Mouse (Mus musculus) kidney, postnatal 0 days (tissue): Measurements from ENCODE around the gene Kmt2a. TPM values are rescaled to one million over a fixed set of nuclear protein-coding genes. Genes with fewer than 3 reads are reported as not detected.

Experiments used
- ATAC-seq: fragments of 200-750 bp; cut with Nextera tagmentation; replicated peaks from 2 replicates; pipeline ENCODE4 v1.8.0; 2017; ENCODE audit warnings: low read depth, moderate number of reproducible peaks, moderate TSS enrichment, moderate library complexity; ENCODE audit not compliant: low FRiP score
- DNase-seq: peaks from one replicate; pipeline ENCODE4 v3.0.0-alpha.2; 2016; ENCODE audit warnings: low spot score
- H3K27ac ChIP-seq: fragments of 300-500 bp; sonication (generic); 2 replicates; pipeline ENCODE4 v1.5.1; 2014; ENCODE audit warnings: mild to moderate bottlenecking
- H3K27me3 ChIP-seq: fragments of 300-500 bp; sonication (generic); 2 replicates; pipeline ENCODE4 v1.6.1; 2014; ENCODE audit warnings: low read length, mixed read lengths; ENCODE audit not compliant: insufficient read depth
- H3K36me3 ChIP-seq: fragments of 300-500 bp; sonication (generic); 2 replicates; pipeline ENCODE4 v1.6.1; 2014; ENCODE audit warnings: low read length, mixed read lengths; ENCODE audit not compliant: insufficient read depth
- H3K4me1 ChIP-seq: fragments of 300-500 bp; sonication (generic); replicated peaks from 2 replicates; pipeline ENCODE4 v1.6.1; 2014; ENCODE audit warnings: antibody characterized with exemption, low read length, mixed read lengths; ENCODE audit not compliant: insufficient read depth
- H3K4me2 ChIP-seq: fragments of 300-500 bp; sonication (generic); 2 replicates; pipeline ENCODE4 v1.6.1; 2014; ENCODE audit warnings: mild to moderate bottlenecking, low read length, moderate library complexity, mixed read lengths
- H3K4me3 ChIP-seq: fragments of 300-500 bp; sonication (generic); replicated peaks from 2 replicates; pipeline ENCODE4 v1.5.1; 2014; ENCODE audit warnings: low read depth, low read length
- H3K9ac ChIP-seq: fragments of 300-500 bp; sonication (generic); 2 replicates; pipeline ENCODE4 v1.6.1; 2014; ENCODE audit warnings: low read depth, low read length
- H3K9me3 ChIP-seq: fragments of 300-500 bp; sonication (generic); replicated peaks from 2 replicates; pipeline ENCODE4 v1.6.1; 2016; ENCODE audit warnings: low read length, inconsistent platforms, mixed read lengths
- CTCF ChIP-seq: IDR thresholded peaks from 2 replicates; pipeline ENCODE4 v1.5.1; 2016; ENCODE audit warnings: antibody characterized with exemption, low read depth, mild to moderate bottlenecking, moderate library complexity
- WGBS: fragments of 180-500 bp; shearing (Covaris S2); extraction: QIAGEN DNeasy Blood & Tissue Kit; methylation state at CpG from one replicate; pipeline ENCODE4 v1.1.7; 2014; 5-methylcytosine and 5-hydroxymethylcytosine counted together
- polyA plus RNA-seq: library from polyadenylated mRNA; unstranded; fragments of >200 nt; fragmentation: Nextera tagmentation; extraction: Ambion mirVana; gene quantifications from 2 replicates; pipeline ENCODE4 v1.2.1, GENCODE M21; 2015

The Kmt2a gene
- 6.6 and 9.5 TPM in 2 replicates for polyA plus RNA-seq

GRCm38 (mm10) chr9:44881221-44881871 is at the start of gene Kmt2a:
TSS of gene Kmt2a (minus strand) at chr9:44881296.
- H3K36me3 ChIP-seq: no peaks in the 10 kb centered on the region
- peak within 1 kb of the TSS; percentile 94 for H3K27ac ChIP-seq
- H3K4me1 ChIP-seq: peaks cover 13% of the 10 kb centered on the region
- WGBS: 1% methylated on average over 56 of the region's 71 CpGs
- peak within 1 kb of the TSS; percentile 91 for H3K4me2 ChIP-seq
- H3K27me3 ChIP-seq: no peaks in the 10 kb centered on the region
- no peaks in the 10 kb centered on the region for H3K9me3 ChIP-seq
- TF ChIP-seq CTCF: no peak
- DNase-seq (peak; percentile 95), ATAC-seq (peak; percentile 88)
- peak within 1 kb of the TSS; percentile 85 for H3K4me3 ChIP-seq
- peak within 1 kb of the TSS; percentile 85 for H3K9ac ChIP-seq

GRCm38 (mm10) chr9:44921543-44921942 is 40.4 kb upstream of the Kmt2a start:
- ATAC-seq (no peak), DNase-seq (no peak)
- no peak overlapping the region for H3K9ac ChIP-seq
- H3K4me1 ChIP-seq: no peaks in the 10 kb centered on the region; the same call in 1 of the 2 replicates
- H3K27me3 ChIP-seq: no peaks in the 10 kb centered on the region
- TF ChIP-seq CTCF: no peak
- H3K4me3 ChIP-seq: peak overlapping the region; percentile 99
- no peaks in the 10 kb centered on the region for H3K9me3 ChIP-seq
- H3K27ac ChIP-seq: peak overlapping the region; percentile 95
- 74% methylated on average over 2 of the region's 2 CpGs for WGBS
- peak overlapping the region; percentile 74 for H3K4me2 ChIP-seq
- H3K36me3 ChIP-seq: 0 out of 2 replicates have a peak, but pooled peaks cover 3% of the 10 kb centered on the region

GRCm38 (mm10) chr9:44921123-44921468 is 40.0 kb upstream of the Kmt2a start:
- H3K36me3 ChIP-seq: 0 out of 2 replicates have a peak, but pooled peaks cover 3% of the 10 kb centered on the region
- H3K4me1 ChIP-seq: no peaks in the 10 kb centered on the region; the same call in 1 of the 2 replicates
- H3K4me2 ChIP-seq: peak overlapping the region; percentile 74
- no peaks in the 10 kb centered on the region for H3K27me3 ChIP-seq
- H3K27ac ChIP-seq: peak overlapping the region; percentile 95
- 0 out of 2 replicates have a peak, but pooled peaks have one; percentile 2 for TF ChIP-seq CTCF
- H3K9me3 ChIP-seq: no peaks in the 10 kb centered on the region
- peak overlapping the region; percentile 99 for H3K4me3 ChIP-seq
- ATAC-seq: peak; percentile 77
- DNase-seq: peak; percentile 93
- H3K9ac ChIP-seq: peak overlapping the region; percentile 97; the same call in 1 of the 2 replicates
- under 1% methylated on average over 8 of the region's 8 CpGs for WGBS

- WGBS: 0% methylated on average over 48 of the region's 48 CpGs
- DNase-seq: peak; percentile 99
- peak; percentile 77 for ATAC-seq
- H3K4me3 ChIP-seq: peak within 1 kb of the TSS; percentile 99
- no peaks in the 10 kb centered on the region for H3K36me3 ChIP-seq
- no peak for TF ChIP-seq CTCF
- no peaks in the 10 kb centered on the region; the same call in 1 of the 2 replicates for H3K4me1 ChIP-seq
- no peaks in the 10 kb centered on the region for H3K27me3 ChIP-seq
- no peaks in the 10 kb centered on the region for H3K9me3 ChIP-seq
- peak within 1 kb of the TSS; percentile 97 for H3K9ac ChIP-seq
- H3K27ac ChIP-seq: peak within 1 kb of the TSS; percentile 95
- H3K4me2 ChIP-seq: peak within 1 kb of the TSS; percentile 74
These were observed 39.5 kb upstream of the Kmt2a start, which contains the start of gene Atp5l for GRCm38 (mm10) chr9:44920374-44921122. TSS of gene Atp5l (minus strand) at chr9:44920742.

GRCm38 (mm10) chr9:44919606-44920005 is 38.5 kb upstream of the Kmt2a start:
- no peaks in the 10 kb centered on the region for H3K9me3 ChIP-seq
- peaks cover 8% of the 10 kb centered on the region; the same call in 1 of the 2 replicates for H3K4me1 ChIP-seq
- peak overlapping the region; percentile 74 for H3K4me2 ChIP-seq
- ATAC-seq (no peak), DNase-seq (no peak)
- no peak for TF ChIP-seq CTCF
- WGBS: 36% methylated on average over 2 of the region's 2 CpGs
- peak overlapping the region; percentile 97 for H3K9ac ChIP-seq
- H3K36me3 ChIP-seq: no peaks in the 10 kb centered on the region
- H3K27ac ChIP-seq: peak overlapping the region; percentile 95; the same call in 1 of the 2 replicates
- no peaks in the 10 kb centered on the region for H3K27me3 ChIP-seq
- peak overlapping the region; percentile 99 for H3K4me3 ChIP-seq

GRCm38 (mm10) chr9:44916196-44916595 is 35.1 kb upstream of the Kmt2a start:
- peak; percentile 59 for DNase-seq

More at GRCm38 (mm10) chr9:44916196-44916595, 35.1 kb upstream of the Kmt2a start:
- ATAC-seq: no peak
- peaks cover 9% of the 10 kb centered on the region; the same call in 1 of the 2 replicates for H3K4me1 ChIP-seq
- no peaks in the 10 kb centered on the region for H3K9me3 ChIP-seq
- no peak overlapping the region for H3K9ac ChIP-seq
- 38% methylated on average over 1 of the region's 1 CpGs for WGBS
- no peaks in the 10 kb centered on the region for H3K27me3 ChIP-seq
- no peak overlapping the region for H3K27ac ChIP-seq
- no peak overlapping the region for H3K4me2 ChIP-seq
- TF ChIP-seq CTCF: peak; percentile 73
- H3K36me3 ChIP-seq: peaks cover 12% of the 10 kb centered on the region
- H3K4me3 ChIP-seq: no peak overlapping the region
